Mouse (Mus musculus): ENCODE measurements around the gene Gm9803. TPM values are rescaled to one million over a fixed set of nuclear protein-coding genes. Genes with fewer than 3 reads are reported as not detected.

Gm9803 gene
- total RNA-seq, 2 experiments from 2014 or later = 7.5 to 12.2 TPM

DNA sequence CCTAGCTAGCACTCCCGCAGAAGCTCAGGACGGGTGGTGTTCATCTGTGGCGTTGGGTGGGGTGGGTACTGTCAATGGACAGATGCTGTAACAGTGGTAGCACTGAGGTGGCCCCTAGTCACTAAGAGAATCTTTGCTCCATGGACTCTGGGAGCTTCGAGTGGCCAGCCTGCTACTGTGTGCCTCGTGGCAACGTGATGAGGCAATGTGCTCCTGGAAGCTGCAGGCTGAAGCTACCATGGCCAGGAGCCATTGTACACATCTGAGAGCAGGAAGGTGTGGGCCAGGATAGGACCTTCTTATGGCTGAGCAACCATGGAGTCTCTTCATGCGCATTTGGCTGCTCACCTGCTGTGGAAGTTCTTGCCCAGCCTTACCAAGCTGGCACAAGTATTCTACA is 14.7 kb upstream of the Gm9803 start:
- no peak for ATAC-seq (replicated peaks; ENCODE audit: poor library complexity)

GRCm38 (mm10) chr10:43512976-43513375 is 10.9 kb upstream of the Gm9803 start:
- no peak for ATAC-seq (replicated peaks; ENCODE audit: poor library complexity)

DNA sequence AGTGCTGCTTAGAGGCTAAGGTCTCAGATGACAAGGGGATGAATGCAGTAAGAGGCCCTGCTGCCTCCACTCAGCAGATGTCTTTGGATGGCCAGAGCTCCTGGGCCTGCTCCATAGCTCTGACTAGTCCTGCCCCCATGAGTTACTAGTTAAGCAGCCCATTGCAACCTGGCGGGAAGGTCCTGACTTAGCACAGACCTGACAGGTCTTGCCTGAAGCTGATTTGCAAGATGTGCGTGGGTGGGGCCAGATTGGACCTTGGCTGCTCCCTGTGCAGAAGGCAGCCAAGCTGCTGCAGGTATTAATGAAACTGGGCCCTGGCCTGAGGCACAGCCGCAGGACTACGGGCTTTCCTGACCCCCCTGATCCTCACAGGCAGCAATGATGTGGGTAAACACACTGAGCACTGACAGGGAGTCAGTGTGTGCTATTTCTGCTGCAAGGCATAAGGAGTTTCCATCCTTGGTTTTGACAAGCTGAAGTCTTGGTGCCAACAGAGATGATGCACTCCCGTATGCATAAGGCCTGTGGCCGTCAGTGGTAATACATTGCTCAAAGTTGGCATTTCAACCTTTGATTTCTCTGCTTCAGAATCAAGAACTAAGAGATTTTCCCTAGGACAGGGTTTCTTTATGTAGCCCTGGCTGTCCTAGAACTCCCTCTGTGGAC is 6.8 kb upstream of the Gm9803 start:
- ATAC-seq (replicated peaks; ENCODE audit: poor library complexity) = no peak

DNA sequence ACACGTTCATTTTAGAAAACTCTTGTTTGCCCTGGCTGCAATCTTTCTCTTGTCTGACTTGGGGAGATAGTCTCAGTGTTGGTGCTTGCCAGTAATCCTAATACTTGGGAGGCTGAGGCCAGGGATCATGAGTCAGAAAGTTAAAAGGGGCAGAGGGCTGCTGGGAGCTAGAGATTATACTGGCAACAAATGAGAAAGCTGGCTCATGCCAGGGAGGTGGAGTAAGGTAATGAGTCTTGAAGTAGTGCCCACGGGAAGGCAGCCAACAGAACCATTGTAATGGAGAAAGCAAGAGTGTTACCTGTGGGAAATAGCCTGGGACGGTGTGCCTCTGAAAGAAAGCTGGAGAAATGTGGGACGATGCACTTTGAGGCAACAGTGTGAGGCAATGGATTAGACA is 6.0 kb upstream of the Gm9803 start:
- ATAC-seq (replicated peaks; ENCODE audit: poor library complexity) = no peak

DNA sequence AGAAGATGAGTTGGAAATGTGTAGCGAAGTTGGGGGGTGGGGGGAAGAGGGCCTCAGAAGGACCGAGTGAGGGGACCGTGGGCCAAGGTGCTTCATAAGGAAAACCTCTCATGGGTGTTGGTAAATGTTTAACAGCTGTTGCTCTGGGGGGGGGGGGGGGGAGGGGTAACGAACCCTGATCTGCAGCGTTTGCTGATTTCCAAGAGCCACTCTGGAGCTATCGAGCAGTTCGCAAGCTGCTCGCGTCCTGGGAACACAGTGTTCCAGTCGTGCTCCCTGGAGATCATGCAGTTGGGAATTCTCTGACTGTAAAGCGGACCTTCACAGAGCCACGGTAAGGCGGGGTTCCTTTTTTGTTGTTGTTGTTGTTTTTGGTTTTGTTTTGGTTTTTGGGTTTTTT is 5.5 kb upstream of the Gm9803 start:
- no peak for ATAC-seq (replicated peaks; ENCODE audit: poor library complexity)

- no peak for ATAC-seq (replicated peaks; ENCODE audit: poor library complexity)
Observed at GRCm38 (mm10) chr10:43519977-43520376, 3.9 kb upstream of the Gm9803 start.

DNA sequence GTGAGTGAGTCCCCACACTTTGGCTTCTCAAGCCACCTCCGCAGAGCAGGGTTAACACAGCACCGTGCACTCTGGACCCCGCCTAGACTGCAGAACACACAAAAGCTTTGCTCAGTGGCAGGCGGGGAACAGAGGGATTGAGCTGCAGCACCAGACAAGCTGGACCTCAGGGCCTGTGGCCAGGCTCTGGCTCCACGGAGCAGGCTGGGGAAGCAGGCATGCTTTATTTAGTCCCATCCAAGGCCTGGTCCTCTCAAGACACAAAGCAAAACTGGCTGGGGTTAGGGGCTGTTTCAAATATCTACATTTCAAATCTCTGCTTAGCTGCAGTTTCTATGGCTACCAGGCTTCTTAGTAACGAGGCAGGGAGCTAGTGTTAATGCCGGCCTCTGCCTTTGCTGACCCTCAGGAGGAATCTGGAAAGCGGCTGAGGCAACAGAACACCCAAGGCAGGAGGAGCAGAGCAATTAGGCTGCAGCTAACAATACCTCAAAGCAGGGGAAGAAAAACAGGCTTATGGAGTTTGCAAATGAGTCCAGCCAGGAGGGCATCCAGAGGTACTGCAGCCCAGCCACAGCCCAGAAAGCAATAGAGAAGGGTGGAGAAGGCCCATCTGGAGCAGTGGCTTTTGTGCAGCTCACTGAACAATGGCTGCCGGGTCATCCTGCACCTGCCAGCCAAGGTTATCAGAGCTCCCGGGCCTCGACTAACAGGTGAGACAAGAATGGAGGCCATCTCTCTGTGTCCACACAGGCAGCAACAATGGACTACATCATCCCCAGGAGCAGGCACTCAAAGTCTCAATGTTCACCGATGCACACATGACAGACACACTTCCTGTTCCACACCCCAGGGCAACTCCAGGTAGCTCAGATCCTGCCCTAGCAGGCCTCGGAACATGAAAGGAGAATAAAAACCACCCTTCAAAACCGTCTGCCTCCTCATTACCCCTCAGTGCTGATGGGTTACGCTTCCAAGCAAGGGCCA is 3.7 kb downstream of the Gm9803 start:
- ATAC-seq (replicated peaks; ENCODE audit: poor library complexity) = no peak

- no peak for ATAC-seq (replicated peaks; ENCODE audit: poor library complexity)
Observed at GRCm38 (mm10) chr10:43534382-43534781, 10.5 kb downstream of the Gm9803 start.

- no peak for ATAC-seq (replicated peaks; ENCODE audit: poor library complexity)
Observed at GRCm38 (mm10) chr10:43537652-43538051, 13.8 kb downstream of the Gm9803 start.

- ATAC-seq (replicated peaks; ENCODE audit: poor library complexity) = no peak
Observed at GRCm38 (mm10) chr10:43538831-43539230, 14.9 kb downstream of the Gm9803 start.

GRCm38 (mm10) chr10:43539746-43540310 is 15.9 kb downstream of the Gm9803 start:
- ATAC-seq (replicated peaks; ENCODE audit: poor library complexity) = no peak

GRCm38 (mm10) chr10:43540442-43541152 is 16.7 kb downstream of the Gm9803 start, which contains the start of gene 1700021F05Rik:
Gene 1700021F05Rik, minus strand, starts transcription at chr10:43540994.
- peak; percentile 99 for ATAC-seq (replicated peaks; ENCODE audit: poor library complexity)

GRCm38 (mm10) chr10:43541153-43541544 is 17.3 kb downstream of the Gm9803 start:
- no peak for ATAC-seq (replicated peaks; ENCODE audit: poor library complexity)

DNA sequence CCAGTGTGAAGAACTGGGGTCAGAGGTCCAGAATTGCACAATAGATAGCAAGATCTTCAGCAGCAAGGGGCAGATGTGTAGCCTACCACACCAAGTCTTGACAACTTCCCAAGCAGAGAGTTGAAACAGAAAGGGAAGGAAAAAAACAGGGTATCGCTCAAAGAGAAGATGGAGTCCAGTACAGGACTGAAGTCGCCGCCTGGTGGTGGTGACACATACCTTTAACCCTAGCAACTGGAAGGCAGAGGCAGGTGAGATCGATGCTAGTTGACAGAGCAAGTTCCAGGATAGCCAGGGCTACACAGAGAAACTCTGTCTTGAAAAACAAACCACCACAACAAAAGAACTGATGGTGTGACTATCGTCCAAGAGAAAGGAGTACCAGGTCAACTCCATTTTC is 25.5 kb downstream of the Gm9803 start:
- no peak for ATAC-seq (replicated peaks; ENCODE audit: poor library complexity)

- no peak for ATAC-seq (replicated peaks; ENCODE audit: poor library complexity)
Observed at GRCm38 (mm10) chr10:43550923-43551322, 27.0 kb downstream of the Gm9803 start.

- ATAC-seq (replicated peaks; ENCODE audit: poor library complexity) = no peak
Observed at GRCm38 (mm10) chr10:43551388-43551787, 27.5 kb downstream of the Gm9803 start.

DNA sequence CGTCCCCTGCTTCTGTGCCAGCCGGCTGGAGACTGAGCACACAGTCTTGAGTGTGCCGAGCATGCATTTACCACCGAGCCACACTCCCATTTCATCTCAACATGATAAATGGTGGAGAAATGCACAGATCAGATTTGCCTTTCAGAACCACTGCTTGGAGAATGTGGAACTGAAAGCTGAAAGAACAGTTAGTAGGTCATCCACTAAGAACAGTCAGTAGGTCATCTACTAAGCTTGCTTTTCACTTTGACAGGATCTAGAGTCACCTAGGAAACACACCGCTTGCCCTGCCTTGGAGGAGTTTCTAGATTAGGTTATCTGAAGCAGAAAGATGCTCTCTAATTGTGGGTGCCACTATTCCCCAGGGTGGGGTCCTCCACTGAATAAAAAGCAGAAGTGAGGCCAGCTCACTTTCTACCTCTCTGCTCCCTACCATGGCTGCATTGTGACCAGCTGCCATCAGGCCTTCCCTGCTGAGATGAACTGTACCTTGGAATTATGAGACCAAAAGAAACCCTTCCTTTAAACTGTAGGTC is 33.8 kb downstream of the Gm9803 start:
- peak; percentile 34; the same call in 1 of the 2 replicates for ATAC-seq (replicated peaks; ENCODE audit: poor library complexity)

GRCm38 (mm10) chr10:43559313-43559712 is 35.4 kb downstream of the Gm9803 start:
- ATAC-seq (replicated peaks; ENCODE audit: poor library complexity) = no peak

GRCm38 (mm10) chr10:43560765-43561164 is 36.9 kb downstream of the Gm9803 start:
- 0 out of 2 replicates have a peak, but pooled peaks have one; percentile 48 for ATAC-seq (replicated peaks; ENCODE audit: poor library complexity)

- ATAC-seq (replicated peaks; ENCODE audit: poor library complexity) = no peak
Observed at GRCm38 (mm10) chr10:43561311-43561710, 37.4 kb downstream of the Gm9803 start.

Data from megakaryocyte progenitor cell, adult 5-6 weeks (primary cell).